Mouse (Mus musculus) embryonic facial prominence, embryonic 14.5 days (tissue): Measurements from ENCODE around the gene Olfr896-ps1. TPM values are rescaled to one million over a fixed set of nuclear protein-coding genes. Genes with fewer than 3 reads are reported as not detected.

Source experiments
- ATAC-seq: fragments of 200-750 bp; cut with Nextera tagmentation; 2 replicates; pipeline ENCODE4 v1.8.0; 2017; ENCODE audit warnings: low read depth, moderate number of reproducible peaks, moderate TSS enrichment
- DNase-seq: peaks from one replicate; pipeline ENCODE4 v3.0.0-alpha.2; 2015; ENCODE audit warnings: low spot score
- H3K27ac ChIP-seq: fragments of 300-500 bp; sonication (generic); replicated peaks from 2 replicates; pipeline ENCODE4 v1.5.1; 2014; ENCODE audit warnings: low read depth, mild to moderate bottlenecking, low read length, moderate library complexity
- H3K27me3 ChIP-seq: fragments of 300-500 bp; sonication (generic); replicated peaks from 2 replicates; pipeline ENCODE4 v1.6.1; 2014; ENCODE audit warnings: low read length; ENCODE audit not compliant: control insufficient read depth, insufficient read depth
- H3K36me3 ChIP-seq: fragments of 300-500 bp; sonication (generic); 2 replicates; pipeline ENCODE4 v1.6.1; 2014; ENCODE audit warnings: low read length, mixed read lengths; ENCODE audit not compliant: control insufficient read depth, insufficient read depth
- H3K4me1 ChIP-seq: fragments of 300-500 bp; sonication (generic); 2 replicates; pipeline ENCODE4 v1.6.1; 2014; ENCODE audit warnings: antibody characterized with exemption, low read length; ENCODE audit not compliant: control insufficient read depth, insufficient read depth
- H3K4me2 ChIP-seq: fragments of 300-500 bp; sonication (generic); 2 replicates; pipeline ENCODE4 v1.6.1; 2014; ENCODE audit warnings: low read depth, mild to moderate bottlenecking, low read length, moderate library complexity, mixed read lengths
- H3K4me3 ChIP-seq: fragments of 300-500 bp; sonication (generic); 2 replicates; pipeline ENCODE4 v1.5.1; 2014; ENCODE audit warnings: low read depth, mild to moderate bottlenecking, low read length
- H3K9ac ChIP-seq: fragments of 300-500 bp; sonication (generic); 2 replicates; pipeline ENCODE4 v1.6.1; 2014; ENCODE audit warnings: low read depth, mild to moderate bottlenecking, low read length, moderate library complexity, mixed read lengths
- H3K9me3 ChIP-seq: fragments of 300-500 bp; sonication (generic); 2 replicates; pipeline ENCODE4 v1.6.1; 2016; ENCODE audit warnings: low read length; ENCODE audit not compliant: control insufficient read depth
- WGBS: fragments of 180-500 bp; shearing (Covaris S2); extraction: QIAGEN DNeasy Blood & Tissue Kit; methylation state at CpG from one replicate; pipeline ENCODE4 v1.1.7; 2014; 5-methylcytosine and 5-hydroxymethylcytosine counted together
- polyA plus RNA-seq: library from polyadenylated mRNA; unstranded; fragments of >200 nt; fragmentation: Nextera tagmentation; extraction: Ambion mirVana; gene quantifications from 2 replicates; pipeline ENCODE4 v1.2.1, GENCODE M21; 2014

Gene Olfr896-ps1
- not detected in 2 replicates for polyA plus RNA-seq

GRCm38 (mm10) chr9:38290807-38291206 is at the start of gene Olfr896-ps1:
TSS of gene Olfr896-ps1 (plus strand) at chr9:38291107.
- 82% methylated on average over 1 of the region's 1 CpGs for WGBS
- H3K9me3 ChIP-seq: no peaks in the 10 kb centered on the region
- DNase-seq: no peak
- H3K4me1 ChIP-seq: no peaks in the 10 kb centered on the region
- H3K27ac ChIP-seq: no peak within 1 kb of the TSS
- no peaks in the 10 kb centered on the region for H3K27me3 ChIP-seq
- H3K4me2 ChIP-seq: no peak within 1 kb of the TSS
- no peak within 1 kb of the TSS for H3K4me3 ChIP-seq
- no peak for ATAC-seq
- no peaks in the 10 kb centered on the region for H3K36me3 ChIP-seq
- no peak within 1 kb of the TSS for H3K9ac ChIP-seq

- H3K4me2 ChIP-seq: no peak within 1 kb of the TSS
- H3K9ac ChIP-seq: no peak within 1 kb of the TSS
- no peaks in the 10 kb centered on the region for H3K27me3 ChIP-seq
- H3K9me3 ChIP-seq: no peaks in the 10 kb centered on the region
- H3K36me3 ChIP-seq: no peaks in the 10 kb centered on the region
- H3K4me1 ChIP-seq: no peaks in the 10 kb centered on the region
- H3K27ac ChIP-seq: no peak within 1 kb of the TSS
- H3K4me3 ChIP-seq: no peak within 1 kb of the TSS
- no peak for ATAC-seq
- DNase-seq: no peak
Observed at GRCm38 (mm10) chr9:38252474-38252873, 38.4 kb upstream of the Olfr896-ps1 start, which contains the start of gene Olfr143. TSS of gene Olfr143 (plus strand) at chr9:38252774.

- Histone ChIP-seq H3K27ac (no peak within 1 kb of the TSS), H3K4me3 (no peak within 1 kb of the TSS), H3K36me3 (no peaks in the 10 kb centered on the region), H3K9ac (no peak within 1 kb of the TSS), H3K4me1 (no peaks in the 10 kb centered on the region), H3K9me3 (no peaks in the 10 kb centered on the region), H3K4me2 (no peak within 1 kb of the TSS), H3K27me3 (no peaks in the 10 kb centered on the region)
- ATAC-seq (no peak), DNase-seq (no peak)
Observed at GRCm38 (mm10) chr9:38267551-38267950, 23.4 kb upstream of the Olfr896-ps1 start, which contains the start of gene Olfr895. TSS of gene Olfr895 (plus strand) at chr9:38267851.

GRCm38 (mm10) chr9:38328760-38329159 is 37.9 kb downstream of the Olfr896-ps1 start, which contains the start of gene Olfr25:
TSS of gene Olfr25 (plus strand) at chr9:38329060.
- ATAC-seq (no peak), DNase-seq (no peak)
- no peak within 1 kb of the TSS for H3K4me2 ChIP-seq
- H3K9me3 ChIP-seq: no peaks in the 10 kb centered on the region
- H3K9ac ChIP-seq: no peak within 1 kb of the TSS
- no peak within 1 kb of the TSS for H3K27ac ChIP-seq
- H3K4me1 ChIP-seq: no peaks in the 10 kb centered on the region
- no peaks in the 10 kb centered on the region for H3K27me3 ChIP-seq
- H3K4me3 ChIP-seq: no peak within 1 kb of the TSS
- no peaks in the 10 kb centered on the region for H3K36me3 ChIP-seq
- 73% methylated on average over 3 of the region's 3 CpGs for WGBS

Other genes starting within 250 kb of the Olfr896-ps1 start
- gene Olfr884, start 244.6 kb upstream of the Olfr896-ps1 start, polyA plus RNA-seq: 0.13 and 0.14 TPM in 2 replicates
- not detected in 2 replicates for gene Olfr885, start 229.8 kb upstream of the Olfr896-ps1 start, polyA plus RNA-seq
- gene Olfr887, start 207.0 kb upstream of the Olfr896-ps1 start, polyA plus RNA-seq: 0.07 TPM in 1 of 2 replicates, not detected in the other
- gene Olfr888, start 183.0 kb upstream of the Olfr896-ps1 start, polyA plus RNA-seq: not detected in 2 replicates
- gene Olfr889, start 175.9 kb upstream of the Olfr896-ps1 start, polyA plus RNA-seq: 0.04 TPM in 1 of 2 replicates, not detected in the other
- not detected in 2 replicates for gene Olfr890, start 148.6 kb upstream of the Olfr896-ps1 start, polyA plus RNA-seq
- gene Olfr891, start 110.3 kb upstream of the Olfr896-ps1 start, polyA plus RNA-seq: not detected in 2 replicates
- gene Olfr893, start 82.7 kb upstream of the Olfr896-ps1 start, polyA plus RNA-seq: not detected in 2 replicates
- gene Olfr894, start 73.1 kb upstream of the Olfr896-ps1 start, polyA plus RNA-seq: 0.07 TPM in 1 of 2 replicates, not detected in the other
- gene Olfr143, start 38.3 kb upstream of the Olfr896-ps1 start, polyA plus RNA-seq: not detected in 2 replicates
- gene Olfr895, start 23.3 kb upstream of the Olfr896-ps1 start, polyA plus RNA-seq: not detected in 2 replicates
- gene Olfr25, start 38.0 kb downstream of the Olfr896-ps1 start, polyA plus RNA-seq: 0.07 TPM in 1 of 2 replicates, not detected in the other
- not detected in 2 replicates for gene Olfr898, start 57.3 kb downstream of the Olfr896-ps1 start, polyA plus RNA-seq
- 0.06 TPM in 1 of 2 replicates, not detected in the other for gene Olfr250, start 75.8 kb downstream of the Olfr896-ps1 start, polyA plus RNA-seq
- gene Olfr251, start 86.0 kb downstream of the Olfr896-ps1 start, polyA plus RNA-seq: not detected in 2 replicates
- gene Olfr147, start 110.6 kb downstream of the Olfr896-ps1 start, polyA plus RNA-seq: not detected in 2 replicates
- gene Olfr901, start 138.3 kb downstream of the Olfr896-ps1 start, polyA plus RNA-seq: not detected in 2 replicates
- gene Olfr902, start 156.5 kb downstream of the Olfr896-ps1 start, polyA plus RNA-seq: not detected in 2 replicates
- gene Olfr904, start 172.0 kb downstream of the Olfr896-ps1 start, polyA plus RNA-seq: 0.06 TPM in 1 of 2 replicates, not detected in the other
- gene Olfr905, start 180.0 kb downstream of the Olfr896-ps1 start, polyA plus RNA-seq: 0.13 TPM in 1 of 2 replicates, not detected in the other
- gene Olfr906, start 196.0 kb downstream of the Olfr896-ps1 start, polyA plus RNA-seq: not detected in 2 replicates
- not detected in 2 replicates for gene Olfr907, start 204.7 kb downstream of the Olfr896-ps1 start, polyA plus RNA-seq
- gene Olfr911-ps1, start 230.5 kb downstream of the Olfr896-ps1 start, polyA plus RNA-seq: not detected in 2 replicates
- gene Olfr910, start 246.7 kb downstream of the Olfr896-ps1 start, polyA plus RNA-seq: 0.08 TPM in 1 of 2 replicates, not detected in the other